Mouse (Mus musculus) forebrain, embryonic 14.5 days (tissue): ENCODE measurements around the gene Aif1. TPM values are rescaled to one million over a fixed set of nuclear protein-coding genes. Genes with fewer than 3 reads are reported as not detected.
"Not testable (repeated sequence)": the region's sequence is repeated elsewhere in the genome, so short reads cannot be mapped to it uniquely, and the experiment has no call there.

ENCODE experiments used
- ATAC-seq: fragments of 200-750 bp; cut with Nextera tagmentation; 2 replicates; pipeline ENCODE4 v1.8.0; 2017; ENCODE audit warnings: mild to moderate bottlenecking, moderate library complexity
- DNase-seq: peaks from one replicate; pipeline ENCODE4 v3.0.0-alpha.2; 2015; ENCODE audit warnings: low spot score
- H3K27ac ChIP-seq: fragments of 300-500 bp; sonication (generic); 2 replicates; pipeline ENCODE4 v1.5.1; 2014; ENCODE audit warnings: low read depth, mild to moderate bottlenecking, control low read depth, low read length, moderate library complexity
- H3K27me3 ChIP-seq: fragments of 300-500 bp; sonication (generic); replicated peaks from 2 replicates; pipeline ENCODE4 v1.6.1; 2014; ENCODE audit warnings: low read length, control low read depth, mixed read lengths; ENCODE audit not compliant: control insufficient read depth, insufficient read depth
- H3K36me3 ChIP-seq: fragments of 300-500 bp; sonication (generic); 2 replicates; pipeline ENCODE4 v1.6.1; 2014; ENCODE audit warnings: low read length, control low read depth; ENCODE audit not compliant: control insufficient read depth, insufficient read depth
- H3K4me1 ChIP-seq: fragments of 300-500 bp; sonication (generic); 2 replicates; pipeline ENCODE4 v1.6.1; 2014; ENCODE audit warnings: antibody characterized with exemption, low read length, control low read depth; ENCODE audit not compliant: control insufficient read depth, insufficient read depth
- H3K4me2 ChIP-seq: fragments of 300-500 bp; sonication (generic); 2 replicates; pipeline ENCODE4 v1.6.1; 2014; ENCODE audit warnings: mild to moderate bottlenecking, control low read depth, low read length
- H3K4me3 ChIP-seq: fragments of 300-500 bp; sonication (generic); 2 replicates; pipeline ENCODE4 v1.5.1; 2014; ENCODE audit warnings: low read depth, low read length, control low read depth
- H3K9ac ChIP-seq: fragments of 300-500 bp; sonication (generic); 2 replicates; pipeline ENCODE4 v1.6.1; 2014; ENCODE audit warnings: mild to moderate bottlenecking, low read length, control low read depth, moderate library complexity
- H3K9me3 ChIP-seq: fragments of 300-500 bp; sonication (generic); replicated peaks from 2 replicates; pipeline ENCODE4 v1.6.1; 2016; ENCODE audit warnings: low read length, control low read depth, mixed read lengths; ENCODE audit not compliant: control insufficient read depth
- WGBS: fragments of 180-500 bp; shearing (Covaris S2); extraction: QIAGEN DNeasy Blood & Tissue Kit; methylation state at CpG from one replicate; pipeline ENCODE4 v1.1.7; 2014; 5-methylcytosine and 5-hydroxymethylcytosine counted together
- microRNA-seq: library from miRNA; unstranded; fragments of <30 nt; microRNA quantifications from one replicate; pipeline ENCODE4, GENCODE M21; 2016
- polyA plus RNA-seq: library from polyadenylated mRNA; unstranded; fragments of >200 nt; fragmentation: Nextera tagmentation; extraction: Ambion mirVana; gene quantifications from 2 replicates; pipeline ENCODE4 v1.2.1, GENCODE M21; 2014

Aif1 gene
- polyA plus RNA-seq, 1 experiment from 2014 or later: 7.3 TPM

- 94% methylated on average over 9 of the region's 9 CpGs for WGBS
- H3K4me2 ChIP-seq, H3K27me3 ChIP-seq, ATAC-seq, DNase-seq, H3K9me3 ChIP-seq, H3K9ac ChIP-seq, H3K27ac ChIP-seq, H3K4me3 ChIP-seq: not testable (repeated sequence)
- peaks cover 35% of the 10 kb centered on the region for H3K36me3 ChIP-seq
- H3K4me1 ChIP-seq: peaks cover 15% of the 10 kb centered on the region
Measured at GRCm38 (mm10) chr17:35123287-35123686, 52.6 kb downstream of the Aif1 start.

DNA sequence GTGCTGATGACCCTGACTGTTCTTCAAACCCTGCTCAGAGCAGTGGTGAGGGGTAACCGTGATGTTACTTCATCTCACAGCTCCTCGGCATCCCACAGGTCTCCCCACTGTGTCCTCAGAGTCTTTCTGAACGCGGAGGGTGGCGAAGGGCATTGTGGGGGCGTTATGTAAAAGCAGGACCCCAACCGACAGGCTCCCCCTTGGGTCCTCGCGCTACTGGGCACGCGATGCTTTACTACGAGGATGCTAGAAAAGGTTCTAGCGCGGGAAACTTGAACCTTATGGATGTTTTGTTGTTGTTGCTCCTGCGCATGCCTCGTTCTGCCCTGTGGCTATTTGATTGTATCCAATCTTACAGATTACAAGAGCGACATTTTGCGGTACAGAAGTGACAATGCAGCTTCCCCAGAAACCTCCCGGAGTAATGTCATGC lies 54.0 kb downstream of the Aif1 start, which contains the start of gene Csnk2b:
Csnk2b (minus strand) TSS at position 183 of the 433 bp plus-strand sequence.
- WGBS: under 1% methylated on average over 19 of the region's 19 CpGs
- ATAC-seq: no peak; the same call in none of the 2 replicates
- Histone ChIP-seq H3K9me3 (no peaks in the 10 kb centered on the region), H3K27ac (peak within 1 kb of the TSS; percentile 90), H3K4me2 (peak within 1 kb of the TSS; percentile 97), H3K27me3 (no peaks in the 10 kb centered on the region), H3K4me1 (peaks cover 13% of the 10 kb centered on the region), H3K4me3 (peak within 1 kb of the TSS; percentile 89), H3K36me3 (peaks cover 44% of the 10 kb centered on the region), H3K9ac (peak within 1 kb of the TSS; percentile 93)
- peak; percentile 91 for DNase-seq

- WGBS: under 1% methylated on average over 49 of the region's 50 CpGs
- peak; percentile 100 for DNase-seq
Measured at GRCm38 (mm10) chr17:35121143-35121799, 54.6 kb downstream of the Aif1 start, which contains the start of gene Gpank1. Gpank1 (plus strand) TSS chr17:35121455.

More at GRCm38 (mm10) chr17:35121143-35121799, 54.6 kb downstream of the Aif1 start, which contains the start of gene Gpank1:
- H3K4me1 ChIP-seq: peaks cover 11% of the 10 kb centered on the region
- H3K9ac ChIP-seq: peak within 1 kb of the TSS; percentile 93
- peak within 1 kb of the TSS; percentile 90 for H3K27ac ChIP-seq
- peak within 1 kb of the TSS; percentile 89 for H3K4me3 ChIP-seq
- no peaks in the 10 kb centered on the region for H3K9me3 ChIP-seq
- peaks cover 49% of the 10 kb centered on the region for H3K36me3 ChIP-seq
- peak within 1 kb of the TSS; percentile 97 for H3K4me2 ChIP-seq
- ATAC-seq: peak; percentile 97
- no peaks in the 10 kb centered on the region for H3K27me3 ChIP-seq

Small RNA genes within 50 kb of the gene (microRNA-seq; reads per million reads assigned to microRNA genes)
- gene Mir6973a (not detected), gene Mir6974 (not detected)

Other genes starting within 250 kb of the Aif1 start
- gene Neu1, start 244.8 kb downstream of the Aif1 start, polyA plus RNA-seq: 16.2 and 20.0 TPM in 2 replicates
- gene Hspa1b, start 216.8 kb downstream of the Aif1 start, polyA plus RNA-seq: 0.15 TPM in 1 of 2 replicates, not detected in the other
- gene Gm20481, start 206.2 kb downstream of the Aif1 start, polyA plus RNA-seq: not detected in 2 replicates
- 1.4 and 3.7 TPM in 2 replicates for gene Hspa1a, start 203.9 kb downstream of the Aif1 start, polyA plus RNA-seq
- gene Hspa1l, start 203.4 kb downstream of the Aif1 start, polyA plus RNA-seq: 1.3 and 1.4 TPM in 2 replicates
- 131 and 148 TPM in 2 replicates for gene Lsm2, start 194.2 kb downstream of the Aif1 start, polyA plus RNA-seq
- gene Vars, start 175.1 kb downstream of the Aif1 start, polyA plus RNA-seq: 42.4 and 53.9 TPM in 2 replicates
- 0.05 and 0.11 TPM in 2 replicates for gene Vwa7, start 159.5 kb downstream of the Aif1 start, polyA plus RNA-seq
- gene Sapcd1, start 148.1 kb downstream of the Aif1 start, polyA plus RNA-seq: 2.9 and 6.2 TPM in 2 replicates
- gene Msh5, start 129.3 kb downstream of the Aif1 start, polyA plus RNA-seq: 2.3 and 2.6 TPM in 2 replicates
- 28.3 and 37.3 TPM in 2 replicates for gene Clic1, start 126.1 kb downstream of the Aif1 start, polyA plus RNA-seq
- 617 and 661 TPM in 2 replicates for gene Ddah2, start 117.0 kb downstream of the Aif1 start, polyA plus RNA-seq
- gene Ly6g6c, start 110.7 kb downstream of the Aif1 start, polyA plus RNA-seq: not detected in 2 replicates
- 0.28 and 0.42 TPM in 2 replicates for gene Mpig6b, start 109.9 kb downstream of the Aif1 start, polyA plus RNA-seq
- gene Ly6g6e, start 99.2 kb downstream of the Aif1 start, polyA plus RNA-seq: 10.1 and 10.7 TPM in 2 replicates
- gene Ly6g6d, start 98.0 kb downstream of the Aif1 start, polyA plus RNA-seq: 0.76 and 1.1 TPM in 2 replicates
- gene Ly6g6f, start 90.5 kb downstream of the Aif1 start, polyA plus RNA-seq: 0.15 TPM in 1 of 2 replicates, not detected in the other
- gene Abhd16a, start 86.8 kb downstream of the Aif1 start, polyA plus RNA-seq: 69.9 and 75.7 TPM in 2 replicates
- not detected in 2 replicates for gene Ly6g5c, start 67.8 kb downstream of the Aif1 start, polyA plus RNA-seq
- gene Ly6g5b, start 60.6 kb downstream of the Aif1 start, polyA plus RNA-seq: 0.89 and 1.1 TPM in 2 replicates
- 31.3 and 34.2 TPM in 2 replicates for gene Gpank1, start 54.6 kb downstream of the Aif1 start, polyA plus RNA-seq
- 313 and 353 TPM in 2 replicates for gene Csnk2b, start 54.0 kb downstream of the Aif1 start, polyA plus RNA-seq
- gene D17H6S53E, start 49.7 kb downstream of the Aif1 start, polyA plus RNA-seq: 5.2 and 5.5 TPM in 2 replicates
- gene Apom, start 44.0 kb downstream of the Aif1 start, polyA plus RNA-seq: 0.22 and 0.29 TPM in 2 replicates
- 128 and 144 TPM in 2 replicates for gene Bag6, start 40.9 kb downstream of the Aif1 start, polyA plus RNA-seq
- 117 and 141 TPM in 2 replicates for gene Prrc2a, start 11.2 kb downstream of the Aif1 start, polyA plus RNA-seq
- 6.1 and 8.0 TPM in 2 replicates for gene Lst1, start 12.4 kb upstream of the Aif1 start, polyA plus RNA-seq
- 0.39 TPM in 1 of 2 replicates, not detected in the other for gene Ltb, start 18.4 kb upstream of the Aif1 start, polyA plus RNA-seq
- not detected in 2 replicates for gene Tnf, start 25.9 kb upstream of the Aif1 start, polyA plus RNA-seq
- gene Lta, start 29.3 kb upstream of the Aif1 start, polyA plus RNA-seq: 0.13 and 0.21 TPM in 2 replicates
- not detected in 2 replicates for gene Gm16181, start 44.8 kb upstream of the Aif1 start, polyA plus RNA-seq
- 44.0 and 61.1 TPM in 2 replicates for gene Atp6v1g2, start 57.6 kb upstream of the Aif1 start, polyA plus RNA-seq
- 5.1 and 5.2 TPM in 2 replicates for gene Nfkbil1, start 59.7 kb upstream of the Aif1 start, polyA plus RNA-seq
- 478 and 489 TPM in 2 replicates for gene Ddx39b, start 65.7 kb upstream of the Aif1 start, polyA plus RNA-seq
- gene H2-D1, start 86.7 kb upstream of the Aif1 start, polyA plus RNA-seq: 37.5 and 44.2 TPM in 2 replicates
- 0.46 TPM in 1 of 2 replicates, not detected in the other for gene H2-Q1, start 144.3 kb upstream of the Aif1 start, polyA plus RNA-seq
- gene H2-Q2, start 166.2 kb upstream of the Aif1 start, polyA plus RNA-seq: 1.1 and 2.1 TPM in 2 replicates
- gene H2-Q4, start 203.5 kb upstream of the Aif1 start, polyA plus RNA-seq: 0.54 and 0.60 TPM in 2 replicates
- gene H2-Q6, start 248.8 kb upstream of the Aif1 start, polyA plus RNA-seq: 0.28 and 0.38 TPM in 2 replicates